Mouse (Mus musculus) frontal cortex, adult 2 months (tissue): ENCODE results near the gene Pde7b. TPM values are rescaled to one million over a fixed set of nuclear protein-coding genes. Genes with fewer than 3 reads are reported as not detected.

ENCODE experiments used
- DNase-seq, 2 experiments: peaks; one replicate each; pipeline ENCODE4 v3.0.0; 2022; ENCODE audit warnings: low spot score in 1 of 2; ENCODE audit errors: extremely low spot score in 1 of 2
- polyA plus RNA-seq: library from polyadenylated mRNA; depleted of rRNA; stranded (reverse); fragments of >200 nt; gene quantifications from 2 replicates; pipeline ENCODE4 v1.2.3, GENCODE M21; 2012; rRNA removed

The Pde7b gene
- polyA plus RNA-seq, 1 experiment: 12.9 TPM

DNA sequence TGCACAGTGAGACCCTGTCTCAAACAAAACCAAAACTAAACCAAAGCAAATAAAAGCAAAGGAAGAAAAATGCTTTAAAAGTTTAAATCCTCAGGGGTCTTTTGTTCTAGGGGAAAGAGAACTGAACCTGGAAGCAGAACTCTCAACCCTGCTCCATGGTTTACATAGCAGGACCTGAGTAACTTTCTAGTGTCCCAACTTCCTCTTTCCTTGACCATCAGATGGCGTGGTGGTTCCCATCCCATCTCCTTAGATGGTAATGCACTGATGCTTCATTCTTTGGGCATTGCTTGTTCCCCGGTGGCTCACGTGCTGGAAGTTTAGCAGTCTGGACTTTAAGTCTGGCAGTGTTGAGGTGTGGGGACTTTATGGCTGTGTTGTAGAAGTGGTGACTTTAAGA, 343.5 kb downstream of the Pde7b start:
- DNase-seq: no peak

DNA sequence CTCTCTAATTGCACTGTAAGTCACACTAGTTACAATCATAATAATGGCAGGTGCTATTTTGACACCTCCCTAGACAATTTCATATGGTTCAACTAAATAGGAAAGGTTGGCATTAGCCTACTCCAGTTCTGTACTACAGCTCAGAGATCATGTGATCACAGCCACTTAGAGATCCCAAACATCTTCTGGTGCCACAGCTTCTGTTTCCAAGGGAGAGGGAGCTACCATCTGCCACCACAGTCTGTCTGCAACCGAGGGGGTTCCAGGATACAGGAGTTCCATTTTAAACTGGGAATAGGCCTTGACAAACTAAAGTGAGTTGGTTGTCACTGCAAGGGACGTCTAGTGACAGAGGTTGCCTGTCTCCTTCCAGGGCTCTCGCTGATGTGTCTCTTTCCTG, 344.1 kb downstream of the Pde7b start:
- peak; percentile 35 to 62 for DNase-seq

DNA sequence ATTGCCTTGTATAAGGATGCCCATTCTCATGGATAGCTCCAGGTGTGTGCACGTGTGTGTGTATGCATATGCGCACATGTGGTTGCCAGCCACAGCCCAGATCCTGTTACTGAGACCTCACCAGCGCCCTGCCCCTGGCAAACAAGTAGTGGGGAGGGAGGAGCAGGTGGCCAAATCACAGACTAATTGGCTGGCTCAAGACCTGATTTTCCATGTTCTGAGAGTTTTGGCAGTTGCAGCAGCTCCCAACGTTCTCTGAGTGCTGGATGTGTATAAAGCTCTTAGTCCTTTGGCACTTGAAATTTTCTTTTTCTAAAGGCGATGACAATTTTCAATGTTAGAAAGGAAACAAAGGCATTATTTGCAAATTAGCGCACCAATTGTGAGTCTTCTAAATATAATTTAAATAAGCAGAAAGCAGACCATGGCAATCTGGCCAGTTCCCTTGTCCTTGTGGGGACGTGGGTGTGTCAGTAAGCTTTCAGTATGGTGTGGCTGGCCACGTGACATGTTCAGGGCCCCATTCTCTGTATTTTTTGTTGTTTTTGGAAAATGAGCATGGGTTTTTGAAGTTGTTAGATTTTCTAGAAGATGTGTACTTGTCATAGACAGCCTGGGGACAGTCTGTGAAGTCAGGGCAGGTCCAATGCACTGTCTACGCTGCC, 345.7 kb downstream of the Pde7b start:
- DNase-seq: no peak

DNA sequence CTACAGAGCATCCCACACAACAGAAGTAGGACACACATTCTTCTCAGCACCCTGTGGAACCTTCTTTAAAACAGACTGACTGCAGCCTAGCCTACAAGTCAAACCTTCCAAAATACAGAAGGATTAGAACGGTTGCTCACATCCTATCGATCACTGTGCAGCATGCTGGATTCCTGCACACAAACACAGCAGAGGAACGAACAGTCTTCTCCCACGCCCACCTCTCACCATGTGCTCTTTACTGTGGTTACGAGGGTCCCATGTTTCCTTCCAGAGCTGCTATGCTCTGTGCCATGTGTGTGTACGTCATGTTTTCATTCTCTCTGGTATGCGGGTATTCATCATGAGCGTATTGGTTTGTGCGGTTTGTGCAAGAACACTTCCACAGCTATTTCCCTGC, 347.3 kb downstream of the Pde7b start:
- DNase-seq: no peak

GRCm38 (mm10) chr10:20372046-20372445, 352.8 kb downstream of the Pde7b start:
- no peak for DNase-seq

DNA sequence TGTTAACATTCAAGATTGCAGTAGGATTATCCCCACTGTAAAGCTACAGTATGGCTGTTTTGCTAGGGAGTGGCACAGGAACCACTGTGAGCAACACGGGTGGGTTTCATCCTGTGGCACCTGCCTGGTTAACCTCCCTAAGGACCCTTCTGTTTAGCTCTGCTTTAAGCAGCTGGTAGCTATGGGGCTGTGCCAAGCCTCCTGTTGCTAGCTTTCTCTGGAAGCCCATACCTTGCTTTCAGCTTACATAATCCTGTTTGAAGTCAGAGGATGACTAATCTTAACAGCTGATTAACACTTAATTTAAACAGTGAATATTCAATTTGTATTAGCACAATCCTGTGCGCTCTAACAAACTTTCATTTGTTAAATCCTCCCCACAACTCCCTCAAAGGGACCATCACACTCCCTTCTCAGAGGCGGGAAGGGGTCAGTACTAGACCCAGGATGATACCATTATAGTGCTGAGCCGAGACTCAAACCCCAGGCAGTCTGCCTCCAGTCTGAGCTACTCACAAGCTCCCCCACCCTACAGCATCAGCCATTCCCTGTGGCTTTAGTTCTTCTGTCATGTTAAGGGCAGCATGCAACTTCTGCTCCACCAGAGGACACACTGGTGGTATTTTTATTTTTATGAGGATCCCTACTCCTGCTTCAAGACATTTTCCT, 362.3 kb downstream of the Pde7b start:
- no peak for DNase-seq

GRCm38 (mm10) chr10:20361542-20362449, 363.1 kb downstream of the Pde7b start:
- peak in 1 of 2 experiments; percentile 50 for DNase-seq

- DNase-seq: no peak
Observed at GRCm38 (mm10) chr10:20348894-20349293, 376.0 kb downstream of the Pde7b start.

Other genes starting within 250 kb of the Pde7b start
- gene Ahi1, start 227.5 kb upstream of the Pde7b start, polyA plus RNA-seq: 275 and 304 TPM in 2 replicates